Mouse (Mus musculus): Measurements from ENCODE around the gene Ubap1l. TPM values are rescaled to one million over a fixed set of nuclear protein-coding genes. Genes with fewer than 3 reads are reported as not detected.

The Ubap1l gene
- polyA plus RNA-seq, 1 experiment from 2014 or later: 0.27 TPM

DNA sequence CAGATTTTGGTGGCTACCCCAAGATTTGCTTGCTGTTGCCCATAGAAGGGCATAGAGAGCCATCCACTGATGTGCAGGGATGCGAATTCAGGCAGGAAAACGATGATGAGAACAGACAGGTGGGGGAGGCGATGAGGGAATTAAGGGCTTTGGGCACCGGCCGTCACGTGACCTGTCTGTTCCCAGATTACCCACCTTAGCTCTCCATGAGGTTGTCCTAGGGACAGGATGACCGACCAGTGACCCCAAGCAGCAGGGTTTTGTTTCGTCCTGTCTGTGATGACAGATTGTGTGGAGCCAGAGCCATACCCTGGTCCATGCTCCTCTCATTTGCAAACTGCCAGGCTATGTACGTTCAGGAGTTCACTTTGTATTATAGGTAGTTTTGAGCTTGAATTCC lies 2.8 kb downstream of the Ubap1l start:
- no peak for ATAC-seq (ENCODE audit: low FRiP score)
- 79% methylated on average over 9 of the region's 9 CpGs for WGBS
- no peak overlapping the region for H3K4me2 ChIP-seq
- DNase-seq (ENCODE audit: low spot score, missing footprints): no peak
- no peak overlapping the region for H3K27ac ChIP-seq (ENCODE audit: low read depth, low read length)
- H3K36me3 ChIP-seq (ENCODE audit: control insufficient read depth, insufficient read depth, low read length): peaks cover 16% of the 10 kb centered on the region
- no peak overlapping the region for H3K9ac ChIP-seq (ENCODE audit: low read length)
- H3K4me1 ChIP-seq (ENCODE audit: control insufficient read depth, insufficient read depth, low read length): peaks cover 3% of the 10 kb centered on the region; the same call in 1 of the 2 replicates
- no peak overlapping the region for H3K4me3 ChIP-seq (ENCODE audit: low read depth, low read length)
- no peaks in the 10 kb centered on the region for H3K9me3 ChIP-seq (ENCODE audit: control insufficient read depth, low read length)
- no peaks in the 10 kb centered on the region for H3K27me3 ChIP-seq (ENCODE audit: control insufficient read depth, insufficient read depth, low read length)

DNA sequence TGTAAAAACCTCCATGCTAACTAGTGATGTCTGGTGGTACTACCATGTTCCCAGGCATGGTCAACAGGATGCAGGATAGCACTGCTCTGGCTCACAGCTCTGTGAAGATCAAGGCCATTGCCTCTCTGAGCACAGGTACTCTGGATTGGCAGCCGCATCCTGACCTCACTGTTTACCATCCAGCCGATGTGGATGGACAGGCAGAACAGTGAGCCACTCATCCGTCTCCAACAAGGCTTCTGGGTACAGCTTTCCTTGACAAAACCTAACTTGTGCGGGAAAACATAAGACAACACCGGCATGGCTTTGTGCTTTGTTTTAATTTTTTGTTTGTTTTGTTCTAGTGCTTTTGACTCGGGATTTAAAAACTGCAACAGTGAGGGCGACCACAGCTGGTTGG lies 4.9 kb downstream of the Ubap1l start:
- Histone ChIP-seq H3K9me3 (ENCODE audit: control insufficient read depth, low read length) (no peaks in the 10 kb centered on the region), H3K4me2 (no peak overlapping the region), H3K36me3 (ENCODE audit: control insufficient read depth, insufficient read depth, low read length) (peaks cover 2% of the 10 kb centered on the region; the same call in 1 of the 2 replicates), H3K27me3 (ENCODE audit: control insufficient read depth, insufficient read depth, low read length) (no peaks in the 10 kb centered on the region), H3K9ac (ENCODE audit: low read length) (no peak overlapping the region), H3K27ac (ENCODE audit: low read depth, low read length) (no peak overlapping the region), H3K4me1 (ENCODE audit: control insufficient read depth, insufficient read depth, low read length) (peaks cover 3% of the 10 kb centered on the region; the same call in 1 of the 2 replicates), H3K4me3 (ENCODE audit: low read depth, low read length) (no peak overlapping the region)
- DNase-seq (ENCODE audit: low spot score, missing footprints) (no peak), ATAC-seq (ENCODE audit: low FRiP score) (no peak)
- 93% methylated on average over 7 of the region's 7 CpGs for WGBS

DNA sequence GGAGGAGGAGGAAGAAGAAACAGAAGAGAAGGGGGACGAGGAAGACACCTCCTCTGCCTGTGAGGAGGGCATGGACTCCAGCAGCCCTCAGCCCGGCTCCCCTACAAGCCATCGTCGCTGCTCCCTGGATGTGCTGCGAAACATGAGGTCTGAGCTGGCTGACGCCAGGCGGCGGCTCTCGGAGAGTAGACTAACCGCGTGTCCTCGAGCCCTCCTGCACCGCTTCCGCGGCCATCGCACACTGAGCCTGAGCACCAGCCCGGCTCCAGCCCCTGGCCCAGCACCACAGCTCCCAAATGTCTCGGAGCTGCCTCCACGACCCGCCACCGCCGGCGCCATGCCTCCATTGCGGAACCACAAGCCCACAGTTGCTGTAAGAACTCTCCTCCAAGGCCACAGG lies 10.9 kb downstream of the Ubap1l start:
- Histone ChIP-seq H3K4me2 (no peak overlapping the region), H3K4me1 (ENCODE audit: control insufficient read depth, insufficient read depth, low read length) (peaks cover 3% of the 10 kb centered on the region; the same call in 1 of the 2 replicates), H3K27me3 (ENCODE audit: control insufficient read depth, insufficient read depth, low read length) (no peaks in the 10 kb centered on the region), H3K9ac (ENCODE audit: low read length) (no peak overlapping the region), H3K9me3 (ENCODE audit: control insufficient read depth, low read length) (no peaks in the 10 kb centered on the region), H3K27ac (ENCODE audit: low read depth, low read length) (no peak overlapping the region), H3K4me3 (ENCODE audit: low read depth, low read length) (no peak overlapping the region), H3K36me3 (ENCODE audit: control insufficient read depth, insufficient read depth, low read length) (no peaks in the 10 kb centered on the region)
- DNase-seq (ENCODE audit: low spot score, missing footprints): no peak
- 87% methylated on average over 22 of the region's 24 CpGs for WGBS
- no peak for ATAC-seq (ENCODE audit: low FRiP score)

DNA sequence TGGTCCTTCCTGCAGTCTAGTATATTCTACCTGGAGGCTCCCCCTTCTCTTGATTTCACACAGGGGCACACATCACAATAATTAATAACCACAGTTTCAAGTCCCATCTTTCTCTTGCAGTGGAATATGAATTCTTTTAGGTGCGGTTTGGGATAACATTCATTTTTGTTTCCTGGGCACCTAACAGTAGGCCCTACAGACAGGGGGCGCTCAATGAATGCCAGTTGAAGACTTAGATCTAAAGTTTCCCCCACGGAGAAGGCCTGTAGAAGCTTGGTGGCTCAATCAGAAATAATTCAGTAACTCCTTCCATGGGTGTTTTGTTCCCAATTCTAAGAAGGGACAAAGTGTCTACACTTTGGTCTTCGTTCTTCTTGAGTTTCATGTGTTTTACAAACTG lies 11.6 kb downstream of the Ubap1l start:
- Histone ChIP-seq H3K9ac (ENCODE audit: low read length) (no peak overlapping the region), H3K9me3 (ENCODE audit: control insufficient read depth, low read length) (no peaks in the 10 kb centered on the region), H3K27me3 (ENCODE audit: control insufficient read depth, insufficient read depth, low read length) (no peaks in the 10 kb centered on the region), H3K4me3 (ENCODE audit: low read depth, low read length) (no peak overlapping the region), H3K4me1 (ENCODE audit: control insufficient read depth, insufficient read depth, low read length) (no peaks in the 10 kb centered on the region), H3K4me2 (no peak overlapping the region), H3K27ac (ENCODE audit: low read depth, low read length) (no peak overlapping the region), H3K36me3 (ENCODE audit: control insufficient read depth, insufficient read depth, low read length) (no peaks in the 10 kb centered on the region)
- DNase-seq (ENCODE audit: low spot score, missing footprints) (no peak), ATAC-seq (ENCODE audit: low FRiP score) (no peak)
- WGBS: 81% methylated on average over 4 of the region's 4 CpGs

DNA sequence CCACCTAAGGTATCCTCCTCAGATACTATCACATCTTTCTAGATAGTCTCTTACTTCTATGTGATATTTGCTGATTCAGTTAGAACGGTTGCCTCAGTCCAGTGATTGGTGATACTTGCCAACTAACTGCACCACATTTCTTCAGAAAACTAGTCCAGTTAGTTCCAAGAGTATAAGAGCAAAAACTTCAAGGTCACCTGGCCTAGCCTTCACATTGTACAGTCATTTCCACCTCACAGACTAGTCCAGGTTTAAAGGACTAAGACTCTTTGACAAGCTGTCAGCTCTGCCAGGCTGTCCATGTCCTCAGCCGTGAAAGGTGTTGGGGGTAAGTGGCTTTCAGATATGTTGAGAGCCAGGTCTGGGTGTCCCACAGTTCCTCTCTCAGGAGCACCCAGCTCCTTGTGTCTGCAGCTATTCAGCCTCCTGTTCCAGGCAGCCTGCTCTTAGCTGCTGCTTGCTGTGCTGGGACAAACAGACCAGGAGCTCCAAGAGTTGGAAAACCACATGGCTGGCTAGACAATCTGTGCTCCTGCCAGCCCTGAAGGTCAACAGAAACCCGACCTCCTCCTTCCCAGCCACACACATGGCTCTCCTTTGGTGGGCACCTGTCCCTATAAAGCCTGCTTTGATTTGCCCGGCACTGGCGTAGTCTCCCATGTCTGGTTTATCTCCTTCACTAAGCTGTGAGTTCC lies 13.8 kb downstream of the Ubap1l start:
- Histone ChIP-seq H3K9me3 (ENCODE audit: control insufficient read depth, low read length) (no peaks in the 10 kb centered on the region), H3K4me3 (ENCODE audit: low read depth, low read length) (no peak overlapping the region), H3K27ac (ENCODE audit: low read depth, low read length) (no peak overlapping the region), H3K36me3 (ENCODE audit: control insufficient read depth, insufficient read depth, low read length) (no peaks in the 10 kb centered on the region), H3K4me1 (ENCODE audit: control insufficient read depth, insufficient read depth, low read length) (no peaks in the 10 kb centered on the region), H3K9ac (ENCODE audit: low read length) (no peak overlapping the region), H3K27me3 (ENCODE audit: control insufficient read depth, insufficient read depth, low read length) (no peaks in the 10 kb centered on the region), H3K4me2 (no peak overlapping the region)
- WGBS: 78% methylated on average over 5 of the region's 5 CpGs
- DNase-seq (ENCODE audit: low spot score, missing footprints) (no peak), ATAC-seq (ENCODE audit: low FRiP score) (no peak)

DNA sequence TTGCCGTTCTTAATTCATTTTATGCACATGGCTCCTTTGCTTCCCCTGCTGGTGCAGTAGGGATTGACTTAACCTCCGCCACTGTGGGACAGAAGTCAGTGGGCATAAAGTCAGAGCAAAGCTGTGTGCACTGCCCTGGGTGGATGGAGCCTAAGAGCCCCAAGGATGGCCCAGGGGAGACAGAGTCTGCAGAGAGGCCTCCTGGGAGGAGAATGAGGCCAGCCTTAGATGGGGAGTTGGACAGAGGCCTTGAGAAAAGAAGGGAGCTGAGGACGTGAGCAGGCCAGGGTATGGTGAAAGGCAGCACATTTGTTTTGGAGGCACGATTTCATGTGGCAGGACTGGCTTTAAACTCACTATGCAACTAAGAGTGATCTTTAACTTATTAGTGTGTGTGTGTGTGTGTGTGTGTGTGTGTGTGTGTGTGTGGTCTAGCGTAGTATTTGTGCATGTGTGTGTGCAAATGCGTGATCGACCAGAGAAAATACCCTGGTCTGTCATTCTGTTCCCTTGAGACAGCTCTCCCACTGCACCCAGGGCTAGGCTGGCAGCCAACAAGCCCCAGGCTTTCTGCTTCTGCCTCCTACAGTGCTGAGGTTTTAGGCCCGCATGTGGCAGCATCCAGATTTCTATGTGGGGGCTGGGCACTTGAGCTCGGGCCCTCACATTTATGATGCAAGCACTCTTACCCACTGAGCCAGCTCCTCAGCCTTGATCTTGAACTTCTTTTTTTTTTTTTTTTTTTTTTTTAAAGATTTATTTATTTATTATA lies 14.5 kb downstream of the Ubap1l start:
- H3K36me3 ChIP-seq (ENCODE audit: control insufficient read depth, insufficient read depth, low read length): no peaks in the 10 kb centered on the region
- no peaks in the 10 kb centered on the region for H3K27me3 ChIP-seq (ENCODE audit: control insufficient read depth, insufficient read depth, low read length)
- no peak for DNase-seq (ENCODE audit: low spot score, missing footprints)
- ATAC-seq (ENCODE audit: low FRiP score): no peak
- no peak overlapping the region for H3K4me3 ChIP-seq (ENCODE audit: low read depth, low read length)
- no peak overlapping the region for H3K9ac ChIP-seq (ENCODE audit: low read length)
- H3K4me2 ChIP-seq: no peak overlapping the region
- H3K27ac ChIP-seq (ENCODE audit: low read depth, low read length): no peak overlapping the region
- no peaks in the 10 kb centered on the region for H3K9me3 ChIP-seq (ENCODE audit: control insufficient read depth, low read length)
- H3K4me1 ChIP-seq (ENCODE audit: control insufficient read depth, insufficient read depth, low read length): no peaks in the 10 kb centered on the region
- 87% methylated on average over 9 of the region's 9 CpGs for WGBS

DNA sequence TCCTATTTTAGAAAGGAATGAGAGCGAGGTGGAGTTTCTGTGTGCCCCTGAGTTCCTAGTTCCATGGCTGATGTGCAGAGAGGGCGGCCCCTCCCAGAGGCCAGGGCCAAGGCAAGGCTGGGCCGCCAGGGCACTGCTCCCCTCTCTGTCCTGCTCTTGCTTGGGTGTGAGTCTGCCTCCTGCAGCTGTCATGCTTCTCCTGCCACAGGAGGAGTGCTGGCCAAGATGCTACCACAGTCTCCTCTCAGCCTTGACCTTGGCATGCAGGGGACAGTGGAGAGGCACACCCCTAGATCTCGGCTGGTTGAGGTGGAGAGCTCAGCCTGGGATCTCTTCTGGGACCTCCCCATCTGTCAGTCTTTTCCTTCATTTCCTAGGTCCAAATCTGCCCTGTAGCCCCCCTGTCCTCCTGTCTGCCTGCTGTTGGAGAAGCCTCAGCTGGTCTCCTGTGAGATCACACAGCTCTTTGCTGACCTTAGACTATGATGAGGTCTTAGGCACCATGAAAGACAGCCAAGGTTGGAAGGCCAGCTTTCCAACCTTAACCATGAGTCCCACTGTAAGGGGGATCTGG lies 20.3 kb downstream of the Ubap1l start:
- H3K36me3 ChIP-seq (ENCODE audit: control insufficient read depth, insufficient read depth, low read length): no peaks in the 10 kb centered on the region
- no peak overlapping the region for H3K4me3 ChIP-seq (ENCODE audit: low read depth, low read length)
- ATAC-seq (ENCODE audit: low FRiP score): no peak
- H3K27ac ChIP-seq (ENCODE audit: low read depth, low read length): no peak overlapping the region
- no peak for DNase-seq (ENCODE audit: low spot score, missing footprints)
- H3K27me3 ChIP-seq (ENCODE audit: control insufficient read depth, insufficient read depth, low read length): no peaks in the 10 kb centered on the region
- no peaks in the 10 kb centered on the region for H3K4me1 ChIP-seq (ENCODE audit: control insufficient read depth, insufficient read depth, low read length)
- 88% methylated on average over 4 of the region's 4 CpGs for WGBS
- no peak overlapping the region for H3K4me2 ChIP-seq
- H3K9me3 ChIP-seq (ENCODE audit: control insufficient read depth, low read length): no peaks in the 10 kb centered on the region
- H3K9ac ChIP-seq (ENCODE audit: low read length): no peak overlapping the region

DNA sequence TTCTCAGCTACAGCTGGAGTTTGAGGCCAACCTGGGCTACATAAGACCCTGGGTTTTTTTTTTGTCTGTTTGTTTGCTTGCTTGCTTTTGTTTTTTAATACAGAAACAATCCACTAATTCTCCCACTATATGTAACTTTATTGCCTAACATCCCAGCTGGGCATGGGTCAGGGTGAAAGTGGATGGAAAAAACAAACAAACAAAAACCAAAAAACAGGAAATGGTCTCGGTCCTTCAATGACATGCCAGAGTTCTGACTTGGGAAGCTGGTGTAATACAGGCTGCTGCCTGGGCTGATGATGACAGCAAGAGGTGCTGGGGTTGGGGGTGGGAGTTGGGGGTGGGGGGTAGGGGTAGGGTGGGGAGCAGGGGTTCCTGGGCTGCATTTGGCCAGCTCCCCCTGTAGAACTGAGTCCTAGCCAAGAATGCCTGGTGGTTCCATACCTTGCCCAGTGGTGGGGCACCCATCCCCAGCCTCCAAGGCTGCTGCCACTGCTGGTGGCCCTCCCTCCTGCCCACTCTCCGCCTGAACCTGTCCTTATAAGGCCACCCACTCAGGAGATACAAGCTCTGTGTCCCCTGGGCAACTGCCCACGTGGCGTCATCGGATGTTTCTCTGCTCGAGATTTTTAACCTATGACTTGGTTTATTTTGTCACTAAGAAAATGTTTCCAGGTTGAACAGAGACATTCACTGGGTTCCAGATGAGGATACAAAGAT lies 21.4 kb downstream of the Ubap1l start:
- H3K27ac ChIP-seq (ENCODE audit: low read depth, low read length): no peak overlapping the region
- no peaks in the 10 kb centered on the region for H3K9me3 ChIP-seq (ENCODE audit: control insufficient read depth, low read length)
- H3K36me3 ChIP-seq (ENCODE audit: control insufficient read depth, insufficient read depth, low read length): no peaks in the 10 kb centered on the region
- WGBS: 85% methylated on average over 6 of the region's 6 CpGs
- no peaks in the 10 kb centered on the region for H3K27me3 ChIP-seq (ENCODE audit: control insufficient read depth, insufficient read depth, low read length)
- H3K4me1 ChIP-seq (ENCODE audit: control insufficient read depth, insufficient read depth, low read length): no peaks in the 10 kb centered on the region
- ATAC-seq (ENCODE audit: low FRiP score) (no peak), DNase-seq (ENCODE audit: low spot score, missing footprints) (no peak)
- H3K9ac ChIP-seq (ENCODE audit: low read length): no peak overlapping the region
- no peak overlapping the region for H3K4me2 ChIP-seq
- H3K4me3 ChIP-seq (ENCODE audit: low read depth, low read length): no peak overlapping the region

DNA sequence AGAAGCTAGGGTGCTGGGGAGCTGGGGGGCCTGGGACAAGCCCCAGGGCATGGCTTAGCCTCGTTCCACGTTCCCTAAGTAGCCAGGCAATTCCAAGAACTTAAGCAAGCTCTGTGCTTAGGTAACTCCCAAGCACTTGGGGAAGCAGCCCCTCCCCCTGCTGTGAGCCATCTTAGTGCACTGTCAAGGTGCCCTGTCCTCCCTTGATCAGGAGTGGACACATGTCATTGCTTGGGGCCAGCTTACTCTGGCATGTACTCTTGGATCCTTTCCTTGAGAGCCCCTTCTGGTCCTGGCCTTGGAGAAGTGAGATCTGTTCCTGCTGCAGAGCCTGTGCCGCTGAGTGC lies 21.9 kb downstream of the Ubap1l start:
- Histone ChIP-seq H3K4me1 (ENCODE audit: control insufficient read depth, insufficient read depth, low read length) (no peaks in the 10 kb centered on the region), H3K27ac (ENCODE audit: low read depth, low read length) (no peak overlapping the region), H3K27me3 (ENCODE audit: control insufficient read depth, insufficient read depth, low read length) (no peaks in the 10 kb centered on the region), H3K9ac (ENCODE audit: low read length) (no peak overlapping the region), H3K4me3 (ENCODE audit: low read depth, low read length) (no peak overlapping the region), H3K36me3 (ENCODE audit: control insufficient read depth, insufficient read depth, low read length) (no peaks in the 10 kb centered on the region), H3K9me3 (ENCODE audit: control insufficient read depth, low read length) (no peaks in the 10 kb centered on the region), H3K4me2 (no peak overlapping the region)
- ATAC-seq (ENCODE audit: low FRiP score): no peak
- DNase-seq (ENCODE audit: low spot score, missing footprints): no peak
- WGBS: 63% methylated on average over 3 of the region's 3 CpGs

Data from midbrain, embryonic 11.5 days (tissue).